Mouse (Mus musculus) bone marrow macrophage, adult 2 months (primary cell): ENCODE measurements around the gene Grb2.

Experiments used
- CTCF ChIP-seq: IDR thresholded peaks from 2 replicates; pipeline ENCODE4 v1.5.1; 2012; ENCODE audit warnings: low read depth, mild to moderate bottlenecking, low read length, moderate library complexity
- POLR2A ChIP-seq: IDR thresholded peaks from 2 replicates; pipeline ENCODE4 v1.6.1; 2012; ENCODE audit warnings: mild to moderate bottlenecking, low read depth, low read length, borderline replicate concordance

- TF ChIP-seq CTCF (no peak), POLR2A (no peak)
Observed at GRCm38 (mm10) chr11:115738275-115738885, 30.0 kb upstream of the Grb2 start.
